Mouse (Mus musculus): Measurements from ENCODE around the gene Gm2696. TPM values are rescaled to one million over a fixed set of nuclear protein-coding genes. Genes with fewer than 3 reads are reported as not detected.
A peak's percentile ranks its signal among the peaks of the same experiment; 100 is the strongest.

Gm2696 gene
- total RNA-seq, 2 experiments from 2014 or later: not detected

DNA sequence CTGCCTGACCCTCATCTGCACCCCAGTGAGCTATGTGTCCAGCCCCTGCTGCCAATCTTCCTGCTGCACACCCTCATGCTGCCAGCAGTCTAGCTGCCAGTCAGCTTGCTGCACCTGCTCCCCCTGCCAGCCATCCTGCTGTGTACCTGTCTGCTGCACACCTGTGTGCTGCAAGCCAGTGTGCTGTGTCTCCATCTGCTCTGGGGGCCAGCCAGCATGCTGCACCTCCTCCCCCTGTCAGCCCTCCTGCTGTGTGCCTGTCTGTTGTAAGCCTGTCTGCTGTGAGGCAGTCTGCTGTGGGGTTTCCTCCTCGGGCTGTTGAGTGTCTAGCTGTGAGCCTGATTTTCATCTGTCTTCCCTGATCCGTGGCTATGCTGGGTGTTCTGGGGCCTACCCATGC is 32.5 kb downstream of the Gm2696 start:
- no peak for DNase-seq (ENCODE audit: low spot score in 2 of 2)

DNA sequence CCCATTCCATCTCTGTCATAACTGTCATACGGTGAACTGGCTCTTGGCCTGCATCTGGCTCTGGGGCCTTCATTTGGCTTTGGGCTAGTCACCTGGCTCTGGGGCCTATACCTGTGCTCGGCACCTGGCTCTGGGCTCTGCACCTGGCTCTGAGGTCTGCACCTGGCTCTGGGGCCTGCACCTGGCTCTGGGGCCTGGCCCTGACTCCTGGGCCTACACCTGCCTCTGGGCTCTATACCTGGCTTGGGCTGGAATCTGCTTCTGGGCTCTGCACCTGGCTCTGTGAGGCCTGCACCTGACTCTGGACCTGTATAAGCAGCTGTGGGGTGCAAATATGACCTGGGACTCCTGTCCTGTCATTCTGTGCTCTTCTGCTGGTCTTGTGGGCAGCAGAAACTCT is 33.1 kb downstream of the Gm2696 start:
- DNase-seq (ENCODE audit: low spot score in 2 of 2): no peak

DNA sequence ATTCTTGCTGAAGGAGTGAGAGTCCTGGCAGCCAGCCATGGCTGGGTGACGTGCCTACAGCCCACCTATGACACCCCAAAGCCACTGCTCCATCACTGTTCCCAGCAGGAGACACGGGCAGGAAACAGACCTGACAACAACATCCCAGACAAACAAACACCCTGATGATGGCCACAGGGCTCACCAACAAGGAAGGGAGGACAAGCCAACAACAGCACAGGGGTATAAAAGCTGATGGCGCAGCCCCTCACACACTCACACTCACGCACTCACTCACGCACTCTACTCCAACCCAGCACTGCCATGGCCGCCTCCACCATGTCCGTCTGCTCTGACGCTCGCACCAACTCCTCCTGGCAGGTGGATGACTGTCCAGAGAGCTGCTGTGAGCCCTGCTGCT is 38.1 kb downstream of the Gm2696 start, which contains the start of gene Gm10318:
Gene Gm10318, plus strand, starts transcription at position 301 of the 400 bp plus-strand sequence.
- no peak for DNase-seq (ENCODE audit: low spot score in 2 of 2)

DNA sequence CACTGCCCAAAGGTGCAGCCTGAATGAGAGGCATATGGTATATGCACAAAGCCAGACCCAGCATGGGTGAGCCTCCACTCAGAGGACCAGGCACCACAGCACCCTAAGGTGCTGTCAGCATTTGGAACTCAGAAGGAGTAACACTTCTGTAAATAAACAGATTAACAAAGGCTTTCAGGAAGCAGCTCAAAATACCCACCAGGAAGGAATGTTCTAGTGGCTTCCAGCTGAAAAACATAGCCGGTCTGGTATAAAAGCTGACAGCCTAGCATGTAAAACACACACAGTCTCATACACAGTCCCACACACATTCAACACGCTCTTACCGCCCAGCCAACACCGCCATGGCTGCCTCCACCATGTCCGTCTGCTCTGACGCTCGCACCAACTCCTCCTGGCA is 47.2 kb downstream of the Gm2696 start, which contains the start of gene Gm3285:
Gene Gm3285, plus strand, starts transcription at position 301 of the 400 bp plus-strand sequence.
- no peak for DNase-seq (ENCODE audit: low spot score in 2 of 2)

DNA sequence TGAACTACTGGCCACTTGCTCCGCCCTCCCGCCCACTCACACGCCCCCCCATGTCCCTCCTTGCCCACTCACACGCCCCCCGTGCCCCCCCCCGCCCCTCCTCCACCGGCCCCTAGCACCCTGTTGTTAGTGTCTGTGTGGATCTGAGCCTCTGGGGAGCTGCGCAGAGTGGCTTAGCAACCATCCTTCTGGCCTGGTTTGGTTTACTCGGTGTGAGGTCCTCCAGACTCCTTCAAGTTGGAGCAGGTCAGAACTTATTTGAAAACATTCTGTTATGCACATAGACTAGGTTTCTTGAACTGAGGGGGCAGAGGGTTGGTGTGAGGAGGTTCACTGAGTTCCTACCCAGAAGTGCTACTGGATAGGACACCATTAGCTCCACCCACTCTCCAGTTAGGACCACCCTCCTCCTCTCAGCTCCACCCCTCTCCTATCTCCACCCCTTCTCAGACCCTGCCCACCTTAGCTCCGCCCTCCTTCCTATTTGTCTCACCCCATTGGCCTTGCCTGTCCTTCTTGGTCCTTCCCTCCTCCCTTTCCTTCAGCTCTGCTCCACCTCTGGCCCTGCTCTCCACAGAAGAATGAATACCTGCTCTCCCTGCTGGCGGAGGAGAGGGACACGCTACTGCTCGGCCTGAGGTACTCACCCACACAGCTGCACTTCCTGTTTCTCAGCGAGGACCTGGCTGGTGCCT is 49.7 kb downstream of the Gm2696 start:
- peak in 1 of 2 experiments; percentile 16 for DNase-seq (ENCODE audit: low spot score in 2 of 2)

DNA sequence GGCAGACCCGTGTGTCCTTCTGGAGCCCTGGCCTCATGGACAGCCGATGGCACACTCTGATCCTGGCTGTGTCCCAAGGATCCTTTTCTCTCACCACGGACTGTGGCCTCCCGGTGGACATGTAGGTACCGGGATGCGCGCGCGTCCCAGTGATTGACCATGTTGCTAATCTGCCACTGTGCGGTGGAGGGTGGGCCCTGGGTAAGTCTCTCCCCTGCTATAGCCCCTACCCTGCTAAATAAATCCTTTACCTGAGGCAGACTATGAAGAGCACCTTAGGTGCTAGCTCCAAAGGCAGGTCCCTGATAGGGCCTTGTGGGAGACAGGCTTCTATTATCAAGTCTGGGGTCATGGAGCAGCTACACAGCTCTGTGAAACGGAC is 50.3 kb downstream of the Gm2696 start:
- DNase-seq (ENCODE audit: low spot score in 2 of 2): no peak

DNA sequence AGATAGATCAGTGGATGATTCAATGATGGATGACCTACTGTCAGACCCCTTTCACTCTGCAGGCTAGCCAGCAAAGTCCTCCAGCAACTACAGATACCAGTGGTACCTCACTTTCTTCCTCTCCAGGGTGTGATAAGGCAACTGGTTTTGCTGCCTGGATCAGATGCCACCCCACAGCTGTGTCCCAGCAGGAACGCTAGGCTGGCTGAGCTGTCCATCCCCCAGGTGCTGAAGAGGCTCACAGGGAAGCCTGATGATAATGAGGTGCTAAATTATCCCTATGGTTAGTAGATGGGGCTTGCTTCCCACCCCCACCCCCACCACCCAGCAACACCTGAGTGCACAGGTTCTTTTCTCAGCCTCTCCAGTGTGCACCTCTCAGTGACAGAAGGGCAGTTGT is 53.1 kb downstream of the Gm2696 start:
- DNase-seq (ENCODE audit: low spot score in 2 of 2): no peak

DNA sequence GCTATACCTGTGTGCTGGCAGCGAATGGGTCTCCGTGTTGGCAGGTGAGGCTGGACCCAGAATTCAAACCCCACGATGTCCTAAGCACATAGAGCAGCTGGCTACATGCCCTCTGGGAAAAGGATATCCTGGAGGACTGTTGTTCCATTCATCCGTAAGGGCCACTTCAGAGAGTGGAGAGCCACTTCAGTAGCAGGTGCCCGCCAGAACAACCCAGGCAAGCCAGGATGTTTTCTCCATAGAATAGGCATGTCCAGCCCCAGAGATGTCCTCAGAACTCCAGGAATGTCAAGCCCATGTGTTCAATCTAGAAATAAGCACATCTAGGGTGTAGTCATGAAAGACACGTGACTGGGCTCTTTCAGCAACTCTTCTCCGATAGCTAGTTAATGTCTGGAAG is 55.2 kb downstream of the Gm2696 start:
- no peak for DNase-seq (ENCODE audit: low spot score in 2 of 2)

DNA sequence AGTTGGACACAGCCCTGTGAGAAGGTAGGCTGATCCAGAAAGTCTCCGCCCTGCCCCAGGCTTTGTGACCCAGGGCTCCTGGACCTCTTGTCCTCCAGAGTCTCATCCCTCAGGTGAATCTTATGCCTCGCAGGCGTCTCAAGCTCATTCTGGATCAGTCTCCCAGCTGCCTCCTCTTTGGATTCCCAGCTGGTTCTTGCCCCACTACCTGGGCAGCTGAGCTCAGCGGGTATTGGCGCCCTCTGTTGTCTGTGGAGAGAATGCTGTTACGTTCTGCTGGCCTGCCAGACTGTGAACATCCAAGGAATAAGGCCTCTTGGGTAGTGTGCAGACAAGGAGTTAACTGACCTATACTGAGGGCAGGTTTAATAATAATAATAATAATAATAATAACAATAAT is 64.5 kb downstream of the Gm2696 start:
- DNase-seq (ENCODE audit: low spot score in 2 of 2): peak in 1 of 2 experiments; percentile 27

DNA sequence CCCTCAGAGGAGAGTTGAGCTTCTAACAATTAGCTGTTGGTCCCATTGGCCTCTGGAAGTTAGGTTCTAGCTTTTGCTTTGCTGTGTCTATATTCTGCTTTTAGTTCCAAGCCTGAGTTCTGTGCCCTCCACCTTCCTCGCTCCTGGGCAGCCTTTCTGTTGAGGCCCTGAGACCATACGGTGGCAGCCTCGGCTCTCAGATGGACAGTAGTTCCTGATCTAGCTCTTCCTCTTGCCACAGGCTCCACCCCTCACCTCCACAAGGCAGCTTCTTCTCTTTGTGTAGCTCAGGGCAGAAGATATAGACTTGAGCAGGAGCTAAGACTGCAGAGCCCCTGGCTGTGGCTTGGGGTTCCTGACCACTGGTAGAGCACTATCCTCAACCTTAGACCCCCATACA is 65.8 kb downstream of the Gm2696 start:
- DNase-seq (ENCODE audit: low spot score in 2 of 2): no peak

DNA sequence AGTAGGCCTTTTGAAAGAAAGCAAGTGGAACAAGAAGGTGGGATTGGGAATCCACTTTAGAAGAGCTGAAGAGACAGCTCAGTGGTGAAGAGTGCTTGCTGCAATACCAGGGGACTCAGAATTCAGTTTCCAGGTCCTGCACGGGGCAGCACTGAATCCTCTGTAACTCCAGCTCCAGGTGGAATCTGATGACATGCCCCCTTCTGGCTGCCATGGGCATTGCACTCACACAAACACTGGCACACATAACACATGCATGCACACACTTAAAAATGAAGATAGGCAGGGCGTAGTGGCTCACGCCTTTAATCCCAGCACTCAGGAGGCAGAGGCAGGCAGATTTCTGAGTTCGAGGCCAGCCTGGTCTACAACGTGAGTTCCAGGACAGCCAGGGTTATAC is 68.1 kb downstream of the Gm2696 start:
- no peak for DNase-seq (ENCODE audit: low spot score in 2 of 2)

Other genes starting within 250 kb of the Gm2696 start
- 100 to 1,000 TPM; 175 to 203 TPM for gene Pttg1ip, start 233.0 kb upstream of the Gm2696 start, total RNA-seq (2021)
- gene Sumo3, start 208.6 kb upstream of the Gm2696 start, total RNA-seq (2021): 10 to 100 TPM; 91.8 to 98.8 TPM
- 10 to 100 TPM; 13.1 to 17.1 TPM for gene Gm49325, start 208.5 kb upstream of the Gm2696 start, total RNA-seq (2021)
- gene Ube2g2, start 192.4 kb upstream of the Gm2696 start, total RNA-seq (2021): 10 to 100 TPM; 67.2 to 74.1 TPM
- gene Tspear, start 128.1 kb upstream of the Gm2696 start, total RNA-seq (2021): under 1 TPM; 0.27 to 0.51 TPM
- not detected for gene Gm19402, start 123.9 kb upstream of the Gm2696 start, total RNA-seq (2021)
- gene Gm9508, start 117.4 kb upstream of the Gm2696 start, total RNA-seq (2021): not detected
- not detected for gene Gm10272, start 108.1 kb upstream of the Gm2696 start, total RNA-seq (2021)
- gene Gm10024, start 103.2 kb upstream of the Gm2696 start, total RNA-seq (2021): not detected
- not detected for gene Gm10142, start 98.9 kb upstream of the Gm2696 start, total RNA-seq (2021)
- not detected for gene Krtap12-1, start 94.1 kb upstream of the Gm2696 start, total RNA-seq (2021)
- not detected for gene Gm10100, start 88.2 kb upstream of the Gm2696 start, total RNA-seq (2021)
- gene Gm18596, start 72.0 kb upstream of the Gm2696 start, total RNA-seq (2021): not detected
- gene Gm9736, start 63.3 kb upstream of the Gm2696 start, total RNA-seq (2021): not detected
- gene Gm3233, start 55.0 kb upstream of the Gm2696 start, total RNA-seq (2021): not detected
- not detected for gene Gm3238, start 43.4 kb upstream of the Gm2696 start, total RNA-seq (2021)
- not detected for gene Gm7138, start 37.7 kb upstream of the Gm2696 start, total RNA-seq (2021)
- not detected for gene Gm3250, start 32.1 kb upstream of the Gm2696 start, total RNA-seq (2021)
- not detected for gene Gm7137, start 26.5 kb upstream of the Gm2696 start, total RNA-seq (2021)
- gene Gm9639, start 19.6 kb upstream of the Gm2696 start, total RNA-seq (2021): not detected
- gene Gm19668, start 15.5 kb upstream of the Gm2696 start, total RNA-seq (2021): not detected
- gene Gm9507, start 2.8 kb upstream of the Gm2696 start, total RNA-seq (2021): not detected
- gene Krtap10-4, start 12.4 kb downstream of the Gm2696 start, total RNA-seq (2021): not detected
- not detected for gene Krtap10-10, start 21.3 kb downstream of the Gm2696 start, total RNA-seq (2021)
- gene Gm36176, start 32.1 kb downstream of the Gm2696 start, total RNA-seq (2021): not detected
- gene Gm10318, start 38.2 kb downstream of the Gm2696 start, total RNA-seq (2021): not detected
- gene Gm3285, start 47.3 kb downstream of the Gm2696 start, total RNA-seq (2021): not detected
- gene Lrrc3, start 87.9 kb downstream of the Gm2696 start, total RNA-seq (2021): 1 to 10 TPM; 3.9 to 6.8 TPM
- 1 to 10 TPM; 5.2 to 5.9 TPM for gene Trpm2, start 155.9 kb downstream of the Gm2696 start, total RNA-seq (2021)
- gene 1810043G02Rik, start 163.8 kb downstream of the Gm2696 start, total RNA-seq (2021): 10 to 100 TPM; 17.9 to 21.1 TPM
- gene Pfkl, start 195.4 kb downstream of the Gm2696 start, total RNA-seq (2021): 100 to 1,000 TPM; 137 to 283 TPM
- 10 to 100 TPM in 1 of 2 experiments, 1 to 10 TPM in 1; 4.4 to 24.4 TPM for gene Dnmt3l, start 227.3 kb downstream of the Gm2696 start, total RNA-seq (2021)
- not detected for gene Aire, start 228.9 kb downstream of the Gm2696 start, total RNA-seq (2021)

Data from adrenal gland, adult 18-20 months (tissue).